Mouse (Mus musculus) ES-E14 (cell line): ENCODE data around the gene Klhl25.

ENCODE experiments used
- CHD2 ChIP-seq: IDR thresholded peaks from 2 replicates; pipeline ENCODE4 v1.6.1; 2014; ENCODE audit warnings: mild to moderate bottlenecking, low read depth, low read length, inconsistent platforms
- HCFC1 ChIP-seq: IDR thresholded peaks from 2 replicates; pipeline ENCODE4 v1.6.1; 2012; ENCODE audit warnings: low read length, inconsistent platforms, borderline replicate concordance; ENCODE audit not compliant: insufficient read depth
- ZC3H11A ChIP-seq: IDR thresholded peaks from 2 replicates; pipeline ENCODE4 v1.6.1; 2012; ENCODE audit warnings: low read depth, mild to moderate bottlenecking, inconsistent platforms, low read length, borderline replicate concordance

DNA sequence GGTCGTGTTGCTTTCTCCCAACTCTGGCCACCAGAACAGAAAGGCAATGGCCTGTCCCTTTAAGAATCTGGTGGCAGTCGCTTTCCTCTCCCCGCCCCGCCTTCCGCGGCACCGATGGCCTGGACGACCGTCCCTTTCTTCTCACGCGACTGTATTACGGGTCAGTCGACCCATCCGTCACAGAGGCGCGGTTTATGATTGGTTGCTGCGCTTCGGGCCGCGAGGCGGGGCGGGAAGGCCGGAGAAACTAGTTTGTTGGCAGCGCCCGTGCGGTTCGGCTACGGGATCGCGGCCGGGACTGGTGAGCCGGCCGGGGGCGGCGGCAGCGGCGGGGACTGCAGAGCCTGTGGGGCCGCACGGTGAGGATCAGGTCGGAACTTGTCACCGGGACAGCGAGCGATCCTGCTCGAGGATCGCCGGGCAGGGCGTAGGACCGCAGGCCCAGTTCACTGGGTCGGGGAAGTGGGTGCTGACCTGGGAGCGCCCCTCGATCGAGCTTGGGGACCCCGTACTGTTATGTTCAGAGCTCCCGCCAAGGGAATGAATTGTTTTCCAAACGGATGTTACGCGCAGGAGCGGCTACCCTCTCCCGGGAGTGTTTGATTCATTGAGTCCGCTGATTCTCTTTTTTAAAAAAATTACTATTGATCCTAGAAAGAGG lies at the start of gene Klhl25:
- TF ChIP-seq CHD2 = peak; percentile 89
- TF ChIP-seq ZC3H11A = no peak
- no peak for TF ChIP-seq HCFC1
